Mouse (Mus musculus) midbrain, embryonic 10.5 days (tissue): ENCODE measurements at regions not wholly inside any gene's neighbourhood (a gene's known extent, or its start where the extent isn't known, plus 50 kb on each side); places are given as distances from the start of the nearest gene placed in this dataset.

Experiments used
- DNase-seq: peaks from one replicate; pipeline ENCODE4 v3.0.0-alpha.2; 2017; ENCODE audit warnings: low spot score
- H3K27ac ChIP-seq: fragments of 300-500 bp; sonication (generic); replicated peaks from 2 replicates; pipeline ENCODE4 v1.5.1; 2016; ENCODE audit warnings: mild to moderate bottlenecking
- H3K27me3 ChIP-seq: fragments of 300-500 bp; sonication (generic); 2 replicates; pipeline ENCODE4 v1.6.1; 2016; ENCODE audit warnings: low read depth, mild to moderate bottlenecking; ENCODE audit not compliant: poor library complexity, severe bottlenecking
- H3K36me3 ChIP-seq: fragments of 300-500 bp; sonication (generic); 2 replicates; pipeline ENCODE4 v1.6.1; 2016; ENCODE audit warnings: mild to moderate bottlenecking, moderate library complexity
- H3K4me1 ChIP-seq: fragments of 300-500 bp; sonication (generic); 2 replicates; pipeline ENCODE4 v1.6.1; 2016
- H3K4me3 ChIP-seq: fragments of 300-500 bp; sonication (generic); 2 replicates; pipeline ENCODE4 v1.5.1; 2016; ENCODE audit warnings: mild to moderate bottlenecking, moderate library complexity
- H3K9me3 ChIP-seq: fragments of 300-500 bp; sonication (generic); replicated peaks from 2 replicates; pipeline ENCODE4 v1.6.1; 2016; ENCODE audit warnings: mild to moderate bottlenecking
- WGBS: fragments of 180-500 bp; shearing (Covaris S2); methylation state at CpG from one replicate; pipeline ENCODE4 v1.1.7; 2016; 5-methylcytosine and 5-hydroxymethylcytosine counted together

GRCm38 (mm10) chr12:70768745-70769144 lies 56.6 kb upstream of the Frmd6 start:
- 84% methylated on average over 9 of the region's 9 CpGs for WGBS
- Histone ChIP-seq H3K9me3 (no peaks in the 10 kb centered on the region), H3K4me1 (no peaks in the 10 kb centered on the region), H3K27ac (no peak overlapping the region), H3K27me3 (no peaks in the 10 kb centered on the region), H3K4me3 (no peak overlapping the region), H3K36me3 (no peaks in the 10 kb centered on the region)
- no peak for DNase-seq

- Histone ChIP-seq H3K4me1 (no peaks in the 10 kb centered on the region), H3K36me3 (no peaks in the 10 kb centered on the region), H3K9me3 (no peaks in the 10 kb centered on the region), H3K27ac (no peak overlapping the region), H3K4me3 (no peak overlapping the region), H3K27me3 (no peaks in the 10 kb centered on the region)
- DNase-seq: no peak
- 90% methylated on average over 12 of the region's 12 CpGs for WGBS
These were observed 55.7 kb upstream of the Frmd6 start for GRCm38 (mm10) chr12:70769538-70770176.

DNA sequence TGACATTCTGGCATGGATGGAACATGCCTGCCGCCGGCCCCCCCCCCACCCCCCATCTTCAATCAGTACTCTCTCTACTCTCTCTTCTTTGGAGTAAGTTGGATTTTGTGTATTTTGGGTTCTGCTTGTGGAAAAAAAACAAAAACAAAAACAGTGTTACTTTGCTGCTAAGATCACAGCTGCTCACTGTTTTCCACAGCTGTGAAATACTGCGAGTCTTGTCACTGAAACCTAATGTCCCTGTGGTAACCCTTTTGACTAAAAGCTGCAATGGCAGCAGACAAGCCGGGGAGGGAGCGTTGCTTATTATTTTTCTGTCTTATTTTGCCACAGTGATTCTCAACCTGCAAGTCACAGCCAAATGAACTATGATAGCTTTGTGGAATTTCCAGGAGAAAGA lies 51.3 kb upstream of the Frmd6 start:
- Histone ChIP-seq H3K36me3 (no peaks in the 10 kb centered on the region), H3K27ac (no peak overlapping the region), H3K9me3 (no peaks in the 10 kb centered on the region), H3K27me3 (no peaks in the 10 kb centered on the region), H3K4me3 (no peak overlapping the region), H3K4me1 (no peaks in the 10 kb centered on the region)
- 88% methylated on average over 5 of the region's 5 CpGs for WGBS
- no peak for DNase-seq

DNA sequence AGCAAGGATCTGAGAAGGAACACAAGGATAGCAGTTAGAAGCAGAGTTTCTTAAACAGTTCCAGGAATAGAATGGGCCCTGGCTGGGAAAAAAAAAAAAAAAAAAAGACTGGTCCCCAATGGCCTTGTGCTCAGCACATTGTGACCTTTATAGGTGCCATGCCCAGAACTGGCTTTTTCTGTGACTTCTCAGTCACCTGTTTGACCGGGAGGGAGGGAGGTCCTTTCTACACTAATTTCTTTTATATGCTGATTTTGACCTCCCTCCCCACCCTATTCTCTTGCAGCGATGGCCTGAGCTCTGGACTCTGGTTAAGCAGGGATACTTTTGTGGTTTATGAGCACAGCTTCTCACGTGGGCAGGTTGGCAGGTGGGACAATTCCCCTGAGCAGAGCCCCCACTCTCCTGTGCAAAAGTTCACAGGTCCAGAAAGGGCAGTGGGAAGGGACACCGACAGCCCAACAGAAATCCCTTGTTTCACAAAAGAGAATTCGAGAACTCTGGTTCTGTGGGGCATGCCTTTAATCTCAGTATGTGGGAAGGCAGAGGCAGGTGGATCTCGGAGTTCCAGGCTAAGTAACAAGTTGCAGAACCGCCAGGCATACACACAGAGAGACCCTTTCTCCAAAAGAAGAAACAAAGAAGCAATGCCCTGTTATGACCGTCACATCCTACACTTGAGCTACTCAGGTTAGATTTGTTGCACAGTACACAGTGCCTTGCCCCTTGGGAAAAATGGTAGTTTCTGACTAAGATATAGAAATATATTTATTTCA lies 50.3 kb upstream of the Frmd6 start:
- Histone ChIP-seq H3K4me1 (no peaks in the 10 kb centered on the region), H3K27ac (no peak overlapping the region), H3K36me3 (no peaks in the 10 kb centered on the region), H3K4me3 (no peak overlapping the region), H3K27me3 (no peaks in the 10 kb centered on the region), H3K9me3 (no peaks in the 10 kb centered on the region)
- no peak for DNase-seq
- WGBS: 73% methylated on average over 8 of the region's 8 CpGs
